Mouse (Mus musculus) ovary, adult 10 weeks (tissue): ENCODE measurements around the gene Ccin. TPM values are rescaled to one million over a fixed set of nuclear protein-coding genes. Genes with fewer than 3 reads are reported as not detected.

Experiments used
- polyA plus RNA-seq: library from polyadenylated mRNA; stranded (reverse); fragments of 350-450 nt; fragmentation: Illumina TruSeq; extraction: RNeasy Lipid Tissue Mini Kit (QIAGEN cat#74804); gene quantifications from one replicate; pipeline ENCODE4 v1.2.3, GENCODE M21; 2014

The Ccin gene
- not detected for polyA plus RNA-seq

DNA sequence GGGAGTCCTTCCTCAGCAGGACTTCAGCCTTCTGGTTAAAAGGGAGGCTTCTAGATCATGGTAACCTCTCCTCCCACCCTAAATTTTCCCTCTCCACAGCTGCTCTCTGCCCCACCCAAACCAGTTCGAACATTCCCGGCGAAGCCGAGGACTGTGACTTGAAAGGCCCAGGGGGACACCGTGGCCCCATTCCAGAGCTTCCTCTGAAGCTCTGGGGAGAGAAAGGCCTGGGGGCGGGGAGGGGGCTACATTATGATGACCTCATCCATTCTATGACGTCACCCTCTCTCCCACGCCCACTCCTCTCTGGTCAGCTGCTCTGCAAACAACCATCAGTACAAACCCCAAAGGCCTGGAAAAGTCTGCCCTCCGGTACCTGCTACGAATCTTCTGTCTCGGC is at the start of gene Ccin:
Gene Ccin, plus strand, starts transcription at position 303 of the 400 bp plus-strand sequence.

DNA sequence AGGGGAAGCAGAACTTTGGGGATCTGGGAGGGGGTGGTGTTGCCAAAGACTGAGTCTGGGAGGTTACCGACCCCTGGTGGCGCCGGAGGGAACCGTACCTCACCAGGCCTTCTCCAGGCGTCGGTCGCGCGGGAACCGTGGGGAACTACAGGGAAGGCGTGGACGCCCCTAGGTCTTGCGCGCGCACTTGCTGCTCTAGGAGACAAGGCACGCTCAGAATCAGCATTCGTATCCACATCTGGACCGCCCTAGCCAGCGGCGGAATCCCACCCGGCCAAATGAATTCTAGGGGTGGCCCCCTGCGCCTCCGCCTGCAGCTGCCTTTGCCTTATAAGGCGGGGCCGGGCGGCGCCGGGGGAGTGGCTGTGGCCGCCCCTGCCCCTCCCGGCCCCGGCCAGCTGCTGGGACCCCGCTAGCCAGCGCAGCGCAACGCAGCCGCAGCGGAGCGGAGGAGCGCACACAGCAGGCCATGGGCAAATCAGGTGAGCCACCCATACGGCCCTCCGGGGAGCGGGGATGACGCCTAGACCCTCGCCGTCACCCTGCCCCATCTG is 25.9 kb upstream of the Ccin start, which contains the start of gene Glipr2:
Gene Glipr2, plus strand, starts transcription at position 110 of the 554 bp plus-strand sequence.

DNA sequence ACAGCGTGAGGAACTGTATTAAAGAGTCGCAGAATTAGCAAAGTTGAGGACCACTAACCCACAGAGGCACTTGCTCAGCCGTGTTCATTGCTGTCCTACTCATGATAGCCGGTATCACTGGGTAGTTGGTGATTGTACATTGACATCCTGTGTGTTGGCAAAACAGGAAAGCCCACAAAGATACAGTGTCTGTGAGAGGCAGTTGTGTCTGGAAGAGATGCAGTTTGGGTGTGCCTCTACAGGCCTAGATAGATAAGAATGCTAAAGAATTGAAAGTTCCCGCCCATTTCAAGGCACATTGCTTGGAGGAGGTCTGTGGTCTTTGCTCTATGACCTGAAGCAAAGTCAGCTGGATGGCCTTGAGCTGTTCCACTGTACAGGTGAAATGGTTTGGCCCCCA is 20.8 kb downstream of the Ccin start, which contains the start of gene Clta:
Gene Clta, plus strand, starts transcription at position 327 of the 400 bp plus-strand sequence.

Other genes with a start within 250 kb of the Ccin start
- gene Olfr159, start 212.5 kb upstream of the Ccin start, polyA plus RNA-seq: not detected
- gene Olfr156, start 159.6 kb upstream of the Ccin start, polyA plus RNA-seq: not detected
- gene Olfr157, start 143.3 kb upstream of the Ccin start, polyA plus RNA-seq: not detected
- gene Olfr155, start 131.9 kb upstream of the Ccin start, polyA plus RNA-seq: not detected
- gene Reck, start 108.0 kb upstream of the Ccin start, polyA plus RNA-seq: 33.6 TPM
- gene Glipr2, start 26.1 kb upstream of the Ccin start, polyA plus RNA-seq: 22.4 TPM
- 95.6 TPM for gene Clta, start 21.0 kb downstream of the Ccin start, polyA plus RNA-seq
- 11.4 TPM for gene Gne, start 100.7 kb downstream of the Ccin start, polyA plus RNA-seq